15 mouse cellular contexts compared by ENCODE assay signal in the genomic region with DNA sequence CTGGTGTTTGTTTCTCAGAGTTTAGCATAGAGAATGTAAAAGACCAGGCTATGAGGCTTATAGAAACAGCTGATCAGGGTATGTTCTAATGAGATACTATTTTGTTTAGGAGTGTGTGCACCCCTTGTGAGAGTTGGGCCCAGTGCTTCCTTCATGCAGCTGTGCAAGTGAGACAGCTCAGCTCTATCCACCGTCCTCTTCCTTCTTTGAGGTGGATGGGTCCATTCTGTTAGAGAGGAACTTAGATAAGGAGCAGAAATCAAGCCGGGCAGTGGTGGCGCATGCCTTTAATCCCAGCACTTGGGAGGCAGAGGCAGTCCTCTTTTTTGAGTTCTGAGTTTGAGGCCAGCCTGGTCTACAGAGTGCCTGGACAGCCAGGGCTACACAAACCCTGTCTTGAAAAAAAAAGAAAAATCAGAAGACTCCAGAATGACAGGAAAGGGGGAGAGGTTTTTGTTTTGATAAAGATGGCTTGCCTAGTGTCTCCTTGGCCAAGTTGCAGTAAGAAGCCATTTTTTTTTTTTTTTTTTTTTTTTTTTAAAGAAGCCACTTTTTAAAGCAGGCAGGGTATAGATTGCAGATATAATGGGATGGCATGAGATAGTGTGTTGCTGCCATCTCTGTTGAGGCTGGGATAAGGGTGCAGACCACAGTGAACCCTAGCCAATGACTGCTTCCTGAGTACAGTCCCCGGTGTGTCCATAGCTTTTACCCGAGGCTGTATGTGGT. TPM values are rescaled to one million over a fixed set of nuclear protein-coding genes. Genes with fewer than 3 reads are reported as not detected.
DNase-seq lines count a peak whose midpoint lies in the region; ATAC-seq and TF ChIP-seq lines count a peak whose summit lies in the region.
"Had no signal": no experiment of that assay in that cellular context is flagged by ENCODE, and none has a peak within 500 bp of the region (broad histone marks: within the 10 kb centered on the region; RNA-seq: fewer than 3 reads in every experiment).

No protein-coding gene starts in this region.

- no peaks in the 10 kb centered on the region for H3K27me3 ChIP-seq in forebrain, embryonic 12.5 days
- H3K27me3 ChIP-seq in forebrain, embryonic 13.5 days = no peaks in the 10 kb centered on the region
- no peaks in the 10 kb centered on the region for H3K27me3 ChIP-seq in kidney, embryonic 15.5 days
- no peaks in the 10 kb centered on the region for H3K27me3 ChIP-seq in ES-Bruce4 (ENCODE audit: control insufficient read depth, insufficient read depth, low read length, poor library complexity, severe bottlenecking)
- no peaks in the 10 kb centered on the region for H3K27me3 ChIP-seq in intestine, postnatal 0 days (replicated peaks; ENCODE audit: control insufficient read depth, insufficient read depth, low read length)
- H3K27me3 ChIP-seq: hindbrain, embryonic 13.5 days; limb, embryonic 12.5 days had no signal

- H3K9ac ChIP-seq in forebrain, embryonic 12.5 days = 0 out of 2 replicates have a peak overlapping the region, but pooled peaks have one; percentile 25
- no peak overlapping the region for H3K9ac ChIP-seq in forebrain, embryonic 13.5 days
- H3K9ac ChIP-seq in kidney, embryonic 15.5 days = no peak overlapping the region; the same call in 1 of the 2 replicates
- H3K9ac ChIP-seq in ES-Bruce4 (ENCODE audit: low read depth, poor library complexity, severe bottlenecking) = 0 out of 2 replicates have a peak overlapping the region, but pooled peaks have one; percentile 5
- no peak overlapping the region for H3K9ac ChIP-seq in intestine, postnatal 0 days (ENCODE audit: low read depth, low read length)
- H3K9ac ChIP-seq: limb, embryonic 12.5 days had no signal

- H3K4me1 ChIP-seq in forebrain, embryonic 12.5 days = peaks cover 64% of the 10 kb centered on the region
- H3K4me1 ChIP-seq in forebrain, embryonic 13.5 days = peaks cover 63% of the 10 kb centered on the region
- H3K4me1 ChIP-seq in kidney, embryonic 15.5 days = peaks cover 72% of the 10 kb centered on the region
- H3K4me1 ChIP-seq in ES-Bruce4 (ENCODE audit: control insufficient read depth, insufficient read depth, low read length) = peaks cover 2% of the 10 kb centered on the region
- H3K4me1 ChIP-seq in intestine, postnatal 0 days (replicated peaks; ENCODE audit: control insufficient read depth, insufficient read depth, low read length) = peaks cover 5% of the 10 kb centered on the region; the same call in 1 of the 2 replicates

- no peak for ATAC-seq in forebrain, embryonic 12.5 days (ENCODE audit: low FRiP score)
- ATAC-seq in forebrain, embryonic 13.5 days = no peak
- no peak for ATAC-seq in kidney, embryonic 15.5 days (replicated peaks; ENCODE audit: low FRiP score)
- ATAC-seq in intestine, postnatal 0 days = no peak

- whole genome bisulfite sequencing in forebrain, embryonic 12.5 days = 92% methylated on average over 5 of the region's 5 CpGs
- 88% methylated on average over 5 of the region's 5 CpGs for WGBS in forebrain, embryonic 13.5 days
- WGBS in kidney, embryonic 15.5 days = 90% methylated on average over 5 of the region's 5 CpGs
- WGBS in intestine, postnatal 0 days = 47% methylated on average over 5 of the region's 5 CpGs

- no peak for TF ChIP-seq EP300 in ES-Bruce4 (IDR thresholded peaks at IDR 0.05; ENCODE audit: insufficient read depth, low read depth, low read length)

- H3K4me3 ChIP-seq in forebrain, embryonic 12.5 days (replicated peaks) = no peak overlapping the region
- H3K4me3 ChIP-seq in forebrain, embryonic 13.5 days = no peak overlapping the region
- H3K4me3 ChIP-seq in kidney, embryonic 15.5 days (replicated peaks) = no peak overlapping the region
- no peak overlapping the region for H3K4me3 ChIP-seq in ES-Bruce4 (ENCODE audit: low read depth, low read length)
- H3K4me3 ChIP-seq in intestine, postnatal 0 days (ENCODE audit: low read depth, low read length) = 0 out of 2 replicates have a peak overlapping the region, but pooled peaks have one; percentile 3
- H3K4me3 ChIP-seq: erythroblast, embryonic 14.5 days; hindbrain, embryonic 13.5 days; left cerebral cortex, adult 2 months; limb, embryonic 12.5 days had no signal

- no peak for TF ChIP-seq POLR2A in ES-Bruce4 (IDR thresholded peaks at IDR 0.05; ENCODE audit: insufficient read depth, low read length)

- no peak overlapping the region for H3K27ac ChIP-seq in forebrain, embryonic 12.5 days
- no peak overlapping the region for H3K27ac ChIP-seq in forebrain, embryonic 13.5 days
- 0 out of 2 replicates have a peak overlapping the region, but pooled peaks have one; percentile 15 for H3K27ac ChIP-seq in kidney, embryonic 15.5 days
- H3K27ac ChIP-seq in ES-Bruce4 (ENCODE audit: insufficient read depth, low read length) = no peak overlapping the region
- H3K27ac ChIP-seq in intestine, postnatal 0 days (ENCODE audit: low read depth, low read length) = 0 out of 2 replicates have a peak overlapping the region, but pooled peaks have one; percentile 16
- H3K27ac ChIP-seq: hindbrain, embryonic 13.5 days; left cerebral cortex, adult 2 months; limb, embryonic 12.5 days had no signal

- DNase-seq in kidney, postnatal 14 days = no peak
- no peak for DNase-seq in adrenal gland, adult (ENCODE audit: inconsistent age in 2 of 2, low spot score in 1 of 2)
- DNase-seq in adrenal gland, postnatal 14 days = no peak
- DNase-seq: adrenal gland, adult 8-10 months; cerebellum, adult 9-11 months; kidney, adult 2 months had no signal

- no peak for TF ChIP-seq CTCF in ES-Bruce4 (IDR thresholded peaks at IDR 0.05; ENCODE audit: low read depth, low read length)
- TF ChIP-seq CTCF in intestine, postnatal 0 days (IDR thresholded peaks at IDR 0.05; ENCODE audit: low read depth) = no peak

- H3K36me3 ChIP-seq in forebrain, embryonic 12.5 days (replicated peaks) = peaks cover 75% of the 10 kb centered on the region
- peaks cover 72% of the 10 kb centered on the region for H3K36me3 ChIP-seq in forebrain, embryonic 13.5 days (ENCODE audit: poor library complexity, severe bottlenecking)
- peaks cover 77% of the 10 kb centered on the region for H3K36me3 ChIP-seq in kidney, embryonic 15.5 days
- H3K36me3 ChIP-seq in ES-Bruce4 (ENCODE audit: control insufficient read depth, insufficient read depth, low read length, poor library complexity, severe bottlenecking) = peaks cover 76% of the 10 kb centered on the region
- H3K36me3 ChIP-seq in intestine, postnatal 0 days (ENCODE audit: control insufficient read depth, insufficient read depth) = peaks cover 64% of the 10 kb centered on the region

- H3K9me3 ChIP-seq in forebrain, embryonic 12.5 days = no peaks in the 10 kb centered on the region
- no peaks in the 10 kb centered on the region for H3K9me3 ChIP-seq in forebrain, embryonic 13.5 days (replicated peaks)
- H3K9me3 ChIP-seq in kidney, embryonic 15.5 days (replicated peaks) = no peaks in the 10 kb centered on the region
- H3K9me3 ChIP-seq in ES-Bruce4 (replicated peaks; ENCODE audit: control insufficient read depth, insufficient read depth, low read length, poor library complexity, severe bottlenecking) = no peaks in the 10 kb centered on the region
- no peaks in the 10 kb centered on the region for H3K9me3 ChIP-seq in intestine, postnatal 0 days (ENCODE audit: control insufficient read depth)
- H3K9me3 ChIP-seq: hindbrain, embryonic 13.5 days; limb, embryonic 12.5 days had no signal

- no peak overlapping the region for H3K4me2 ChIP-seq in forebrain, embryonic 12.5 days
- no peak overlapping the region for H3K4me2 ChIP-seq in forebrain, embryonic 13.5 days
- peak overlapping the region; percentile 4; the same call in 1 of the 2 replicates for H3K4me2 ChIP-seq in kidney, embryonic 15.5 days
- no peak overlapping the region; the same call in 1 of the 2 replicates for H3K4me2 ChIP-seq in intestine, postnatal 0 days (replicated peaks; ENCODE audit: low read depth)
- H3K4me2 ChIP-seq: limb, embryonic 12.5 days had no signal

RNA-seq across cellular contexts. Expression of a gene that starts 6.1 kb away (rescaled TPM):
- 267 and 357 TPM in 2 replicates for polyA plus RNA-seq in forebrain, embryonic 12.5 days (2016; fragmentation: Nextera tagmentation; extraction: Ambion mirVana)
- polyA plus RNA-seq in forebrain, embryonic 13.5 days (2015; fragmentation: Nextera tagmentation; extraction: Ambion mirVana) = 264 and 282 TPM in 2 replicates
- polyA plus RNA-seq in kidney, embryonic 15.5 days (2015; fragmentation: Nextera tagmentation; extraction: Ambion mirVana) = 264 and 265 TPM in 2 replicates
- 633 and 662 TPM in 2 replicates for polyA plus RNA-seq in ES-Bruce4 (2011; ENCODE audit: insufficient read depth, insufficient read length, low read depth, missing spikeins)
- polyA plus RNA-seq in intestine, postnatal 0 days (2015; fragmentation: Nextera tagmentation; extraction: Ambion mirVana) = 144 and 152 TPM in 2 replicates
- 423 and 480 TPM in 2 replicates for total RNA-seq in adrenal gland, postnatal 14 days (2021)

RNA-seq across cellular contexts. Expression of a gene that starts 10.5 kb away (rescaled TPM):
- polyA plus RNA-seq in forebrain, embryonic 12.5 days (2016; fragmentation: Nextera tagmentation; extraction: Ambion mirVana) = 63.9 and 64.2 TPM in 2 replicates
- 69.1 and 75.6 TPM in 2 replicates for polyA plus RNA-seq in forebrain, embryonic 13.5 days (2015; fragmentation: Nextera tagmentation; extraction: Ambion mirVana)
- 154 and 164 TPM in 2 replicates for polyA plus RNA-seq in kidney, embryonic 15.5 days (2015; fragmentation: Nextera tagmentation; extraction: Ambion mirVana)
- 41.3 and 53.0 TPM in 2 replicates for polyA plus RNA-seq in ES-Bruce4 (2011; ENCODE audit: insufficient read depth, insufficient read length, low read depth, missing spikeins)
- 402 and 426 TPM in 2 replicates for polyA plus RNA-seq in intestine, postnatal 0 days (2015; fragmentation: Nextera tagmentation; extraction: Ambion mirVana)
- 1,138 and 1,196 TPM in 2 replicates for total RNA-seq in adrenal gland, postnatal 14 days (2021)

RNA-seq across cellular contexts. Expression of a gene that starts 19.2 kb away (rescaled TPM):
- 1.7 and 2.8 TPM in 2 replicates for polyA plus RNA-seq in forebrain, embryonic 12.5 days (2016; fragmentation: Nextera tagmentation; extraction: Ambion mirVana)
- 2.5 and 3.3 TPM in 2 replicates for polyA plus RNA-seq in forebrain, embryonic 13.5 days (2015; fragmentation: Nextera tagmentation; extraction: Ambion mirVana)
- 12.0 and 32.1 TPM in 2 replicates for polyA plus RNA-seq in kidney, embryonic 15.5 days (2015; fragmentation: Nextera tagmentation; extraction: Ambion mirVana)
- polyA plus RNA-seq in ES-Bruce4 (2011; ENCODE audit: insufficient read depth, insufficient read length, low read depth, missing spikeins) = 1.9 and 2.4 TPM in 2 replicates
- 2,376 and 2,464 TPM in 2 replicates for polyA plus RNA-seq in intestine, postnatal 0 days (2015; fragmentation: Nextera tagmentation; extraction: Ambion mirVana)
- total RNA-seq in adrenal gland, postnatal 14 days (2021) = 18.7 and 32.4 TPM in 2 replicates

RNA-seq across cellular contexts. Expression of a gene that starts 25.7 kb away (rescaled TPM):
- polyA plus RNA-seq in forebrain, embryonic 12.5 days (2016; fragmentation: Nextera tagmentation; extraction: Ambion mirVana) = 1.2 and 2.5 TPM in 2 replicates
- polyA plus RNA-seq in forebrain, embryonic 13.5 days (2015; fragmentation: Nextera tagmentation; extraction: Ambion mirVana) = 1.7 and 2.0 TPM in 2 replicates
- 6.2 and 7.4 TPM in 2 replicates for polyA plus RNA-seq in kidney, embryonic 15.5 days (2015; fragmentation: Nextera tagmentation; extraction: Ambion mirVana)
- 24.6 and 28.0 TPM in 2 replicates for polyA plus RNA-seq in ES-Bruce4 (2011; ENCODE audit: insufficient read depth, insufficient read length, low read depth, missing spikeins)
- polyA plus RNA-seq in intestine, postnatal 0 days (2015; fragmentation: Nextera tagmentation; extraction: Ambion mirVana) = 1.6 and 2.2 TPM in 2 replicates
- total RNA-seq in adrenal gland, postnatal 14 days (2021) = 3.1 and 7.3 TPM in 2 replicates

RNA-seq across cellular contexts. Expression of a gene that starts 47.2 kb away (rescaled TPM):
- polyA plus RNA-seq in forebrain, embryonic 12.5 days (2016; fragmentation: Nextera tagmentation; extraction: Ambion mirVana) = 42.7 and 42.9 TPM in 2 replicates
- polyA plus RNA-seq in forebrain, embryonic 13.5 days (2015; fragmentation: Nextera tagmentation; extraction: Ambion mirVana) = 51.0 and 52.9 TPM in 2 replicates
- polyA plus RNA-seq in kidney, embryonic 15.5 days (2015; fragmentation: Nextera tagmentation; extraction: Ambion mirVana) = 41.6 and 45.2 TPM in 2 replicates
- 23.8 and 27.9 TPM in 2 replicates for polyA plus RNA-seq in ES-Bruce4 (2011; ENCODE audit: insufficient read depth, insufficient read length, low read depth, missing spikeins)
- polyA plus RNA-seq in intestine, postnatal 0 days (2015; fragmentation: Nextera tagmentation; extraction: Ambion mirVana) = 33.1 and 33.2 TPM in 2 replicates
- 38.5 and 43.0 TPM in 2 replicates for total RNA-seq in adrenal gland, postnatal 14 days (2021)

Comparison
In these comparisons a context has a peak if more than half of its experiments do, and no peak if none do; other contexts are left out.
1. H3K9ac ChIP-seq: peak in forebrain, embryonic 12.5 days (single experiment) and ES-Bruce4 (single experiment); none in forebrain, embryonic 13.5 days (single experiment), kidney, embryonic 15.5 days (single experiment) and intestine, postnatal 0 days (single experiment).
2. H3K27ac ChIP-seq: peak in kidney, embryonic 15.5 days (single experiment) and intestine, postnatal 0 days (single experiment); none in forebrain, embryonic 12.5 days (single experiment), forebrain, embryonic 13.5 days (single experiment) and ES-Bruce4 (single experiment).
3. RNA of a gene that starts 19.2 kb away (polyA plus RNA-seq): 2,376 to 2,464 TPM in intestine, postnatal 0 days; 12.0 to 32.1 TPM in kidney, embryonic 15.5 days, 2.5 to 3.3 TPM in forebrain, embryonic 13.5 days, 1.9 to 2.4 TPM in ES-Bruce4 and 1.7 to 2.8 TPM in forebrain, embryonic 12.5 days; every median in the first group is over 10 times any median in the second.